Mouse (Mus musculus) embryonic facial prominence, embryonic 11.5 days (tissue): ENCODE measurements around the gene Vmn2r-ps130. TPM values are rescaled to one million over a fixed set of nuclear protein-coding genes. Genes with fewer than 3 reads are reported as not detected.
"Not testable (repeated sequence)": the region's sequence is repeated elsewhere in the genome, so short reads cannot be mapped to it uniquely, and the experiment has no call there.

Source experiments
- ATAC-seq: fragments of 200-750 bp; cut with Nextera tagmentation; replicated peaks from 2 replicates; pipeline ENCODE4 v1.8.0; 2017; ENCODE audit warnings: low read depth; ENCODE audit not compliant: insufficient number of reproducible peaks, low FRiP score, low TSS enrichment
- DNase-seq: peaks from one replicate; pipeline ENCODE4 v3.0.0-alpha.2; 2015; ENCODE audit warnings: low spot score
- H3K27ac ChIP-seq: fragments of 300-500 bp; sonication (generic); replicated peaks from 2 replicates; pipeline ENCODE4 v1.5.1; 2014; ENCODE audit warnings: mild to moderate bottlenecking, low read depth, low read length, control low read depth
- H3K27me3 ChIP-seq: fragments of 300-500 bp; sonication (generic); 2 replicates; pipeline ENCODE4 v1.6.1; 2014; ENCODE audit warnings: mild to moderate bottlenecking, low read length, moderate library complexity, mixed read lengths; ENCODE audit not compliant: control insufficient read depth, insufficient read depth
- H3K36me3 ChIP-seq: fragments of 300-500 bp; sonication (generic); replicated peaks from 2 replicates; pipeline ENCODE4 v1.6.1; 2014; ENCODE audit warnings: low read depth, mild to moderate bottlenecking, low read length, moderate library complexity, mixed read lengths; ENCODE audit not compliant: control insufficient read depth, insufficient read depth
- H3K4me1 ChIP-seq: fragments of 300-500 bp; sonication (generic); 2 replicates; pipeline ENCODE4 v1.6.1; 2014; ENCODE audit warnings: low read length, mixed read lengths; ENCODE audit not compliant: control insufficient read depth, insufficient read depth
- H3K4me2 ChIP-seq: fragments of 300-500 bp; sonication (generic); 2 replicates; pipeline ENCODE4 v1.6.1; 2014; ENCODE audit warnings: low read depth, mild to moderate bottlenecking, control low read depth, low read length, moderate library complexity
- H3K4me3 ChIP-seq: fragments of 300-500 bp; sonication (generic); 2 replicates; pipeline ENCODE4 v1.5.1; 2014; ENCODE audit warnings: low read depth, low read length, control low read depth
- H3K9ac ChIP-seq: fragments of 300-500 bp; sonication (generic); replicated peaks from 2 replicates; pipeline ENCODE4 v1.6.1; 2014; ENCODE audit warnings: mild to moderate bottlenecking, control low read depth, low read length
- H3K9me3 ChIP-seq: fragments of 300-500 bp; sonication (generic); replicated peaks from 2 replicates; pipeline ENCODE4 v1.6.1; 2016; ENCODE audit warnings: mild to moderate bottlenecking, low read length, inconsistent platforms, mixed read lengths; ENCODE audit not compliant: control insufficient read depth
- WGBS: fragments of 180-500 bp; shearing (Covaris S2); extraction: QIAGEN DNeasy Blood & Tissue Kit; methylation state at CpG from one replicate; pipeline ENCODE4 v1.1.7; 2014; 5-methylcytosine and 5-hydroxymethylcytosine counted together
- polyA plus RNA-seq: library from polyadenylated mRNA; unstranded; fragments of >200 nt; fragmentation: Nextera tagmentation; extraction: Ambion mirVana; gene quantifications from 2 replicates; pipeline ENCODE4 v1.2.1, GENCODE M21; 2014

The Vmn2r-ps130 gene
- polyA plus RNA-seq: not detected in 2 replicates

DNA sequence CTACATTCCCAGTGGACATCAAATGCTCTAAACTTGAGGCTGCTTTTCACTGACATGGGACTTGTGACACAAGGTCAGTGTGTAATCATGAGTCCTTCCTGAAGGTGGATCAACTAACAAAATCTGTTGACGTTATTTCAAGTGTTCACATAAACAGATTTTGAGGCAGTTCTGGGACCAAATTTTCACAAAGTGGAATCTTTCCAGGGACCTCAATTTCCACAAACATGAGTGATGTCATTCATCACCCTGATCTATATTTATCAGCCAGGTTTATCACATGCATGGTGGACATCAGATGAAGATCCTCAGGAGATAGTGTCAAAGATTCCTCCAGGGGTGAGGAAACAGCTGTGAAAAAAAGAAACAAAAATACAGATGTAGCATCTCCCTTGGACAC, at the start of gene Vmn2r-ps130:
Gene Vmn2r-ps130 (plus strand): TSS at position 301 of the 400 bp plus-strand sequence.
- H3K27ac ChIP-seq, H3K36me3 ChIP-seq, H3K4me2 ChIP-seq, H3K9me3 ChIP-seq, H3K9ac ChIP-seq, ATAC-seq, H3K4me3 ChIP-seq, H3K27me3 ChIP-seq, DNase-seq, H3K4me1 ChIP-seq: not testable (repeated sequence)
- no CpG with 5 or more reads among the region's 1 CpGs for WGBS

Other genes with a start within 250 kb of the Vmn2r-ps130 start
- gene Zfp945, start 194.0 kb upstream of the Vmn2r-ps130 start, polyA plus RNA-seq: 24.0 and 24.7 TPM in 2 replicates
- not detected in 2 replicates for gene Vmn2r113, start 118.2 kb upstream of the Vmn2r-ps130 start, polyA plus RNA-seq
- 17.4 and 19.4 TPM in 2 replicates for gene Zfp40, start 132.1 kb downstream of the Vmn2r-ps130 start, polyA plus RNA-seq